Mouse (Mus musculus) lung, postnatal 25 days (tissue): Measurements from ENCODE around the gene Ccdc28a.

Source experiments
- DNase-seq: peaks from one replicate; pipeline ENCODE4 v3.0.0; 2022; ENCODE audit warnings: low spot score

Ccdc28a gene

GRCm38 (mm10) chr10:18234560-18235401 lies at the start of gene Ccdc28a:
Ccdc28a (minus strand) TSS chr10:18234998.
- peak; percentile 96 for DNase-seq

- DNase-seq = no peak
Observed at GRCm38 (mm10) chr10:18283991-18284390, 49.2 kb upstream of the Ccdc28a start.

DNA sequence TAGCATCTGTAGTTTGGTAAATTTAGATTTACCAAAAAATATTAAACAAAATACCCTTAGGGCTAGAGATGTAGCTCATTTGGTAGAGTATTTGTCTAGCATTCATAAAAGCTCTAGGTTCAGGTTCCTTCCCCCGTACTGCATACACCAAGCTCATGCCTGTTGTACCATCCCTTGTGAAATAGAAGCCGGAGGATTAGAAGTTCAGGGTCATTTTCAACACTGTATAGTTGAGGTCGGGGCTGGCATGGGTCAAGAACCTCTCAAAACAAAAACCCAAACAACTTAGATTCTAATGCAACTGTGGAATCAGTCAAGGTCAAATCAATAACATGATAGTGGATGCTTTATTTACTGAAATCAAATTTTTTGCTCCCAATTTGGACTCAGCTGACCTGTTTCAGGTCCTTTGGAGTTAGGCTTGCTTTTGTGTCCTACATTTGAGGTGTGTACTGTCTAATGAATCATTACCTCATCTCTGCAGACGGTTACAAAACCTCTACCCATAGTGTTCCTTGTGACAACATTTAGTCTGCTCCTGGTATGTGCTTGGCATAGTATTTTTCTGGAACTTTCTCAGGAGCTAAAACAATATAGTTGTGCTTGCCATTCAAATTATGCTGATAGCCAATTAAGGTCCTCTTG lies 41.4 kb upstream of the Ccdc28a start:
- no peak for DNase-seq

GRCm38 (mm10) chr10:18251345-18251744 lies 16.5 kb upstream of the Ccdc28a start:
- DNase-seq = no peak

DNA sequence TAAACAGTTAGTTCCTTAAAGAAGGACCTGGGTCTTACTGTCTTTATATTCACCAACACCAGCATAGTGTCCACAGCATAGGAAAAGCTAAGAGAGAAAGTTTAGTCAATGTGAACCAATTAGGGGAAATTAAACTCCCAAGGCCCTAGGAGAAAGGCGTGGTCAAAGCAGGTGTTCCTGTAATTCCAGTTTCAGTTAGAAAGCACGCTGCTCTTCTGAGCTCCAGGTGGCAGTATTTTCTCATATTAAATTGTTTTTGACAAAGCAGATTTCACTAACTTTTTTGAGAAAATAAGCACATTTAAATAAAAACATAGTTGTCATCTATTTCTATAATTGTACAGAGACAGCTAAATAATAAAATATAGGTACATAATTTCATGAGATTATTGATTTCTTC lies 8.8 kb upstream of the Ccdc28a start:
- DNase-seq = peak; percentile 8

DNA sequence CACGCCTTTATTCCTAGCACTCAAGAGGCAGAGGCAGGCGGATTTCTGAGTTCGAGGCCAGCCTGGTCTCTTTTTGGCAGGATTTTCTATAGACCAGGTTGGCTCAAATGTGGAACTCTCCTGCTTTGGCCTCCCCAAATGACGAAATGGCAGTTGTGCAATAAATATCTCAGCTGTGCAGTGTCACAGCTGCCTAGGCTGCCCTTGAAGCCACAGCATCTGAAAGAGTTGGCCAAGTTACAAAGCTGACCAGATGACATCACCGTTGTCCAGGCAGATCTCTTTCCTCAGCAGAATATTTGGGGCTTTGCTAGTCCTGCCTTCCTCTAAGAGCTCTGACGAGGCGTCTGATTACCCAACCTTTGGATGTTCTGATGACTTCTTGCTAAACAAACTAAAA lies 2.4 kb upstream of the Ccdc28a start:
- DNase-seq = peak; percentile 51

DNA sequence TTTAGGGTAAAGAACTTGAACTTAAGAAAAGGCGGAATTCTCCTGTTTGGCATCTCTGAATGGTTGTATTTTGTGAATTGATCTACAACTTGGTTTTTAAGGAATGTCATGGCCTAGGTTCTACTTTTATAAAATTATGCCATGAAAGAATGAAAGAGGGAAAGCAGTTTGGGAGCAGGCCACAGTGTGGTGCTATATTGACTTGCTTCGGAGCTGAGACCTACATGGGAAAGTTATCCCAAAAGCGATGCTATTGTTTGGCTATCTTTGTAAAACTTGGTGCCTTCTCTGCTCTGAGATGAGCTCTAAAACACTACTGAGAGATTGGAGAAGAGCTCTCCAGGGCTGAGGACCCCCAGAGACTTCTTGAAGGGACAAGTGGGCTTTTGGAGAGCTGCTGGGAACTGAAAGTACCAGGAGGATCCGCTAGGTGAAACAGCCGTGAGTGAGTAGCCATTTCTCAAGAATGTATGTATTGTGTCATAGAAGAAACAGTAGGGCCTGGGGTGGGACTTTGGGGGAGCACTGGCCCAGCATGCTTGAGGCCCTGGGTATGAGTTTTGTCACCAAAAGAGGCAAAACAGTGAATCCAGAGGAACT lies 1.6 kb upstream of the Ccdc28a start:
- no peak for DNase-seq

- DNase-seq = no peak
Observed at GRCm38 (mm10) chr10:18235402-18235747, 577 bp upstream of the Ccdc28a start.

DNA sequence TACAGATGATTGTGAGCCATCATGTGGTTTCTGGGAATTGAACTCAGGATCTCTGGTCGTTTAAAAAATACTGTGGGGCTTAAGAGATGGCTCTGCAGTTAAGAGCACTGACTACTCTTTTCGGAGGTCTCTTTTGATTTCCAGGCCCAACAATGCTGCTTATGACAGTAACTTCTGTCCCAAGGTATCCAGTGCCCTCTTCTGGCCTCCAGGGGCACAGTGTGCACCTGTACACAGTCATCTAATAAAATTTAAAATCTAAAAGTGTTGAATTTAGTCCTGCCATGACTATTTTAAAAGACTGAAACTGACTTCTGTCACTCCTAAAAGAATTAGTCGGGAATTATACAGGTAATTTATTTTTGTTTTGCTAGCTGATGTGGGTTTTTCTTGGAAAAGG lies 907 bp downstream of the Ccdc28a start:
- DNase-seq = no peak

GRCm38 (mm10) chr10:18224386-18224785 lies 10.4 kb downstream of the Ccdc28a start:
- DNase-seq = no peak

- no peak for DNase-seq
Observed at GRCm38 (mm10) chr10:18219351-18219750, 15.4 kb downstream of the Ccdc28a start.

GRCm38 (mm10) chr10:18214124-18214523 lies 20.7 kb downstream of the Ccdc28a start:
- DNase-seq = no peak

GRCm38 (mm10) chr10:18213373-18213772 lies 21.4 kb downstream of the Ccdc28a start:
- no peak for DNase-seq

DNA sequence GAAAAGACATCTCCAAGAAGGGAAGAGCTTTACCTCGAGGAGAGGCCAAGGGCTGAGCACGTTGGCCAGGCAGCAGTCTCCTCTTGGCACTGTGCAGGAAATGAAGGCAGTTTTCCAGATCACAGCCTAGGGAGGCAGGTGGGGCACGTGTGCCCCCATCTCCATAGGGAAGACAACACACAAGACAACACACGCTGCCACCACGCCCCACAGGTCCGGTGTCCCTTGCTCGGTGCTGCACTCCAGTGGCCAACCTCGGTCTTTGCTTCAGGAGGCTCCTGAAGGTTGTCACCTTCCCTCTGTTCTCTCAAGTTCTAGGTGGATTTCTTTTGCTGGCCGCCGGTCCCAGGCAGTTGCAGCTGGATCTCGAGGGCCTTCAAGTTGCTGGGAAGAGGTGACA lies 24.1 kb downstream of the Ccdc28a start, which contains the start of gene Ect2l:
Gene Ect2l (minus strand): TSS at position 165 of the 400 bp plus-strand sequence.
- no peak for DNase-seq

DNA sequence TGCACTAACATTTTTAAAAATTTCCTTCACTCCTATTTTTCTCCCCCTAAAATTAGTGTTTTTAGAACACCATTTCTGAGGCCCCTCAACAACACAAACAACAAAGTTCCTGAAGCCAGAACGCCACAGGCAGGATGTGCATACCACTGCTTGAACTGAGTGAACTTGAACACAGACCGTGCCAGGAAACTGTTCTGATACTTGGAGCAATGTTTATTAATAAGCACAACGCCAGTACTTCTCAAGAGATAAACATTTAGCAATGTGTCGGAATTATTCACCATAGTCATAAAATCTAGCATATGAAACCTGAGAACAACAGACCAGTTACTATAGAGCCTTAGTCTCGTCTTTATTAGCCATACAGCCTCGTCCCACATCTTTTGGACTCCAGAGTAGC lies 24.7 kb downstream of the Ccdc28a start:
- no peak for DNase-seq

DNA sequence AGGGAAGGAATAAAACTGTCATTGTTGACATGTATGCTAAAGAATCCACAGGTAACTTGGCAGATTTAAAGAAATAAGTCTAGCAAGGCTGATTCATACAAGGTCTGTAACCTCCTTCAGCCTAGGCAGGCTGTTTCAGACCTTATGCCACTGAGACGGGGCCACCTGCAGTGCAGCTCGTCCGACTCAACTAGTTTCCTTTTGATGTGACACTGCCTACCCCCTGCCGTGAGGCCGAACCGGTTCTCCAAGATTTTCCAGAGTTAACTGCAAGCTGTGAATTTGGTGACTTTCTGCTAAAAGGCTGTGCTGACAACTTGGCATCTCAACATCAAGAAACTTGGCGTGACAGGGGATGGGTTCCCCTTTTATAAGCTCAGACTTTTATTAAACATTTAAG lies 30.7 kb downstream of the Ccdc28a start:
- no peak for DNase-seq

DNA sequence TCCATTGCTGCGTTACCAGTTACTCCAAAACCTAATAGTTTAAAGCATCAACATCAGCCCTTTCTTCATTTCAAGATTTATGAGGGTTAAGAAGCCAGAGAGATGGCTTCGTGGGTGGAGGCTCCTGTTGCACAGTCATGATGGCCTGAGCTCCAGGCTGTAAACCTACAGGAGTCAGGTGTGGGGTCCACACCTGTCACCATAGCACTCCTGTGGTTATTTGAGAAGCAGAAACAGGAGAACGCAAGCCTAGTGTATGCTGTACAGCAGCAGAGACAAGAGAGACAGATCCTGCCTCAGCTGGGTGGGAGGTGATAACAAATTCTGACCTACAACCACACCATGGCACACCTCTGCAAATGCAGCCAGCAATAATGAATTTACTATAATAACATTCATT lies 32.4 kb downstream of the Ccdc28a start:
- no peak for DNase-seq

DNA sequence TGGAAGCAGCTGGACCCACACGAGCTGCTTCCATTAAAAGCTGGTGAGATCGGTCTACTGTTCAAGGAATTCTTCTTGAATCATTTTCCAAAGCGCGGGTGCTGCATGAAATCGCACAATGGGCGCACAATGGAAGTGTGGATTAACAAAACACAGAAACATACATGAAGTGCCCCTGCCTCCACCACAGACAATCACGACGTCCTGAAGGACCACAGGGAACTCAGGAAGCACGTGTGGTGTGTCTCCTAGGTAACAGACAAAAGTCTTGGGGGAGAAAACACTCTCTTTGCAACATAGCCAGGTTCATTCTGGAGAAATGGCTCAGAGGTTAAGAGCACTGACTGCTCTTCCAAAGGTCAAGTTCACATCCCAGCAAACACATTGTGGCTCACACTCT lies 34.1 kb downstream of the Ccdc28a start:
- DNase-seq = no peak

DNA sequence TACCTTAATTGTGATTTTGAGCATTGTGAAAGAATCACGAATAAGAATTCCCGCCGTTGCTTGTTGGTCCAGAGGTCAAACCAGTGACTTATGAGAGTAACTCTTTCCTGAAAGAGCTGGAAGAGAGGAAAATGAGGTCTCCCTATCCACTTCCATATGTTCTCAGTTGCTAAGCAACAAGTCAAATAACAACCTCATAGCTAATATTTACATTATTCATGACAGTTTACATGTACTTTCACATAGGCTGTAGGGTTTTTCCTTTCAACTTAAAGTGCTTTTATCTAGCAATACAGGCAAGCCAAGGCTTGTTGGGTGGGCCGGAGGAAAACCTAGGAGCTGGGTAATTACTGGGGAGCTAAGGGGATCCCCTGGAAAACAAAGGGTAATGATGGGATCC lies 34.9 kb downstream of the Ccdc28a start:
- DNase-seq = no peak

DNA sequence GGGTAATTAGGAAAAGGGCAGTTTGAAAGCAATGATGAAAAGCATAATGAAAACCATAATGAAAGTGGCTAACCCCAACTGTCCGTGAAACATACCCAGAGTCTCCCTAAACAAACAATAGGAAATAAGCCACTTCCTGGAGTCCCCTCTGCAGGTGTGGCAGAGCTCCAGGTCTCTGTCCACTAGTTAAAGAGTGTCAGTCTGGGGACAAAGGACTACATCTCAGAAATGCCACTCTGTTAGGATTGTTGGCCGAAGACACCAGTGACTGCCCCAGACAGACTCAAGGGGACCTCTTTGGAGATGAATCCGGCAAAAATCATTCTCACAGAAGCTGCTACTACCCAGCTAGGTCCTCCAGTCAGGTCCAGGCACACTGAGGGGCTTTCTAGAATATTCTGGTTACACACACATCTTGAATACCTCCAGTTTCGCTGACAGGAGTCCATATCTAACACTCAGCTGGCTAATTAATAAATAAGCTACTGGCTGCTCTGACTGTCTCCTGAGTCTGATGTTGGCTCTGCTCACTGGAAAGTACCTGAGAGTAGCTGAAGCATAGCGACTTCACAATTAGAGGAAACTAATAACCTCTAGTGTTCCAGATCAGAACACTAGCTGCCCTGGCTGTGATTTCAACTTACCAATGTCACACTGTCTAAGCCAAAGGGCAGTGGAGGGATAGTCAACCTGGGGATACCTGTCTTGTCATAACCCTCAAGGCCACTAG lies 36.3 kb downstream of the Ccdc28a start:
- DNase-seq = no peak

GRCm38 (mm10) chr10:18197206-18197979 lies 37.4 kb downstream of the Ccdc28a start:
- peak; percentile 84 for DNase-seq

DNA sequence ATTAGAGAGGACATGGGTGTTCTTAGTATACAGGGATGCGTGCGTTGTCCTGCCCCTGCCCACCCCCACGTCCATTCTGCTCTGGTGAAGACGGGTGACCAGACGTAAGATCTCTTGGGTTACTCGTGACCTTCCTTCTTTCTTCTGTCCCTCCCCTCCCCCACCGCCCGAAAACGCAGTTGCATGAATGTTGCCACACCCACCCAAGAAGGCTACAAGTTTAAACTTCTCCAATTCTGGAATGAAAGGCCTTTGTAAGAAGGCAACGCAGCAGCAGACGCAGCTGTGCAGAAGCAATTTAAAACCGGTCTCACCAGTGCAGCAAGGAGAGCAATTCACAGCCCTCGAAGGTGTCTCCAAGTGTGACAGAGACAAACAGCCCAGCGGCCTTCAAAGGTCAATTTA lies 40.1 kb downstream of the Ccdc28a start:
- peak; percentile 50 for DNase-seq
